Mouse (Mus musculus): Measurements from ENCODE around the gene Plxna4. TPM values are rescaled to one million over a fixed set of nuclear protein-coding genes. Genes with fewer than 3 reads are reported as not detected.

The Plxna4 gene
- polyA plus RNA-seq, 1 experiment from 2014 or later = 1.8 TPM

- H3K4me2 ChIP-seq = no peak overlapping the region
- no peak overlapping the region for H3K27ac ChIP-seq (ENCODE audit: low read depth, low read length)
- H3K27me3 ChIP-seq (replicated peaks; ENCODE audit: control insufficient read depth, insufficient read depth, low read length) = no peaks in the 10 kb centered on the region
- no peaks in the 10 kb centered on the region for H3K9me3 ChIP-seq (ENCODE audit: control insufficient read depth, low read length)
- WGBS = 66% methylated on average over 5 of the region's 5 CpGs
- H3K9ac ChIP-seq (ENCODE audit: low read depth, low read length) = no peak overlapping the region
- DNase-seq (ENCODE audit: low spot score) = no peak
- no peak for ATAC-seq (replicated peaks; ENCODE audit: low FRiP score)
- H3K4me1 ChIP-seq (replicated peaks; ENCODE audit: control insufficient read depth, insufficient read depth, low read length) = no peaks in the 10 kb centered on the region
- H3K4me3 ChIP-seq (ENCODE audit: low read depth, low read length) = no peak overlapping the region
- no peaks in the 10 kb centered on the region for H3K36me3 ChIP-seq (ENCODE audit: control insufficient read depth, insufficient read depth, low read length)
Measured at GRCm38 (mm10) chr6:32357497-32357896, 230.5 kb downstream of the Plxna4 start.

- H3K4me1 ChIP-seq (replicated peaks; ENCODE audit: control insufficient read depth, insufficient read depth, low read length) = no peaks in the 10 kb centered on the region
- ATAC-seq (replicated peaks; ENCODE audit: low FRiP score) = no peak
- no peaks in the 10 kb centered on the region for H3K9me3 ChIP-seq (ENCODE audit: control insufficient read depth, low read length)
- no peak overlapping the region for H3K4me3 ChIP-seq (ENCODE audit: low read depth, low read length)
- no peak overlapping the region for H3K27ac ChIP-seq (ENCODE audit: low read depth, low read length)
- H3K9ac ChIP-seq (ENCODE audit: low read depth, low read length) = no peak overlapping the region
- H3K4me2 ChIP-seq = no peak overlapping the region
- H3K27me3 ChIP-seq (replicated peaks; ENCODE audit: control insufficient read depth, insufficient read depth, low read length) = no peaks in the 10 kb centered on the region
- no peak for DNase-seq (ENCODE audit: low spot score)
- 78% methylated on average over 4 of the region's 4 CpGs for WGBS
- H3K36me3 ChIP-seq (ENCODE audit: control insufficient read depth, insufficient read depth, low read length) = no peaks in the 10 kb centered on the region
Measured at GRCm38 (mm10) chr6:32355559-32355958, 232.4 kb downstream of the Plxna4 start.

- no peak for ATAC-seq (replicated peaks; ENCODE audit: low FRiP score)
- Histone ChIP-seq H3K27me3 (replicated peaks; ENCODE audit: control insufficient read depth, insufficient read depth, low read length) (no peaks in the 10 kb centered on the region), H3K9ac (ENCODE audit: low read depth, low read length) (no peak overlapping the region), H3K9me3 (ENCODE audit: control insufficient read depth, low read length) (no peaks in the 10 kb centered on the region), H3K4me3 (ENCODE audit: low read depth, low read length) (no peak overlapping the region), H3K4me1 (replicated peaks; ENCODE audit: control insufficient read depth, insufficient read depth, low read length) (no peaks in the 10 kb centered on the region), H3K36me3 (ENCODE audit: control insufficient read depth, insufficient read depth, low read length) (no peaks in the 10 kb centered on the region), H3K27ac (ENCODE audit: low read depth, low read length) (no peak overlapping the region), H3K4me2 (no peak overlapping the region)
- WGBS = 69% methylated on average over 2 of the region's 2 CpGs
- DNase-seq (ENCODE audit: low spot score) = no peak
Measured at GRCm38 (mm10) chr6:32348996-32349395, 239.0 kb downstream of the Plxna4 start.

GRCm38 (mm10) chr6:32348126-32348525 is 239.9 kb downstream of the Plxna4 start:
- Histone ChIP-seq H3K27ac (ENCODE audit: low read depth, low read length) (no peak overlapping the region), H3K9ac (ENCODE audit: low read depth, low read length) (no peak overlapping the region), H3K27me3 (replicated peaks; ENCODE audit: control insufficient read depth, insufficient read depth, low read length) (no peaks in the 10 kb centered on the region), H3K36me3 (ENCODE audit: control insufficient read depth, insufficient read depth, low read length) (no peaks in the 10 kb centered on the region), H3K9me3 (ENCODE audit: control insufficient read depth, low read length) (no peaks in the 10 kb centered on the region), H3K4me1 (replicated peaks; ENCODE audit: control insufficient read depth, insufficient read depth, low read length) (no peaks in the 10 kb centered on the region), H3K4me2 (no peak overlapping the region), H3K4me3 (ENCODE audit: low read depth, low read length) (no peak overlapping the region)
- ATAC-seq (replicated peaks; ENCODE audit: low FRiP score) (no peak), DNase-seq (ENCODE audit: low spot score) (no peak)
- WGBS = 75% methylated on average over 6 of the region's 6 CpGs

- ATAC-seq (replicated peaks; ENCODE audit: low FRiP score) = no peak
- no peak overlapping the region for H3K27ac ChIP-seq (ENCODE audit: low read depth, low read length)
- no peaks in the 10 kb centered on the region for H3K36me3 ChIP-seq (ENCODE audit: control insufficient read depth, insufficient read depth, low read length)
- no peak overlapping the region for H3K9ac ChIP-seq (ENCODE audit: low read depth, low read length)
- H3K9me3 ChIP-seq (ENCODE audit: control insufficient read depth, low read length) = no peaks in the 10 kb centered on the region
- WGBS = 94% methylated on average over 2 of the region's 2 CpGs
- H3K4me1 ChIP-seq (replicated peaks; ENCODE audit: control insufficient read depth, insufficient read depth, low read length) = no peaks in the 10 kb centered on the region
- no peak for DNase-seq (ENCODE audit: low spot score)
- H3K4me2 ChIP-seq = no peak overlapping the region
- no peaks in the 10 kb centered on the region for H3K27me3 ChIP-seq (replicated peaks; ENCODE audit: control insufficient read depth, insufficient read depth, low read length)
- H3K4me3 ChIP-seq (ENCODE audit: low read depth, low read length) = no peak overlapping the region
Measured at GRCm38 (mm10) chr6:32346015-32346414, 242.0 kb downstream of the Plxna4 start.

GRCm38 (mm10) chr6:32342727-32343126 is 245.3 kb downstream of the Plxna4 start:
- DNase-seq (ENCODE audit: low spot score) (no peak), ATAC-seq (replicated peaks; ENCODE audit: low FRiP score) (no peak)
- WGBS = 79% methylated on average over 8 of the region's 8 CpGs
- H3K4me1 ChIP-seq (replicated peaks; ENCODE audit: control insufficient read depth, insufficient read depth, low read length) = no peaks in the 10 kb centered on the region
- no peaks in the 10 kb centered on the region for H3K36me3 ChIP-seq (ENCODE audit: control insufficient read depth, insufficient read depth, low read length)
- H3K9me3 ChIP-seq (ENCODE audit: control insufficient read depth, low read length) = no peaks in the 10 kb centered on the region
- no peak overlapping the region for H3K27ac ChIP-seq (ENCODE audit: low read depth, low read length)
- no peak overlapping the region for H3K9ac ChIP-seq (ENCODE audit: low read depth, low read length)
- H3K4me3 ChIP-seq (ENCODE audit: low read depth, low read length) = no peak overlapping the region
- H3K4me2 ChIP-seq = no peak overlapping the region
- no peaks in the 10 kb centered on the region for H3K27me3 ChIP-seq (replicated peaks; ENCODE audit: control insufficient read depth, insufficient read depth, low read length)

GRCm38 (mm10) chr6:32342272-32342671 is 245.7 kb downstream of the Plxna4 start:
- H3K27ac ChIP-seq (ENCODE audit: low read depth, low read length) = no peak overlapping the region
- no peak overlapping the region for H3K9ac ChIP-seq (ENCODE audit: low read depth, low read length)
- H3K36me3 ChIP-seq (ENCODE audit: control insufficient read depth, insufficient read depth, low read length) = no peaks in the 10 kb centered on the region
- DNase-seq (ENCODE audit: low spot score) = no peak
- H3K9me3 ChIP-seq (ENCODE audit: control insufficient read depth, low read length) = no peaks in the 10 kb centered on the region
- H3K4me1 ChIP-seq (replicated peaks; ENCODE audit: control insufficient read depth, insufficient read depth, low read length) = no peaks in the 10 kb centered on the region
- H3K4me3 ChIP-seq (ENCODE audit: low read depth, low read length) = no peak overlapping the region
- H3K4me2 ChIP-seq = no peak overlapping the region
- H3K27me3 ChIP-seq (replicated peaks; ENCODE audit: control insufficient read depth, insufficient read depth, low read length) = no peaks in the 10 kb centered on the region
- ATAC-seq (replicated peaks; ENCODE audit: low FRiP score) = no peak
- WGBS = 65% methylated on average over 6 of the region's 6 CpGs

- H3K9ac ChIP-seq (ENCODE audit: low read depth, low read length) = no peak overlapping the region
- H3K36me3 ChIP-seq (ENCODE audit: control insufficient read depth, insufficient read depth, low read length) = no peaks in the 10 kb centered on the region
- H3K27ac ChIP-seq (ENCODE audit: low read depth, low read length) = no peak overlapping the region
- DNase-seq (ENCODE audit: low spot score) (no peak), ATAC-seq (replicated peaks; ENCODE audit: low FRiP score) (no peak)
- H3K27me3 ChIP-seq (replicated peaks; ENCODE audit: control insufficient read depth, insufficient read depth, low read length) = no peaks in the 10 kb centered on the region
- H3K4me2 ChIP-seq = no peak overlapping the region
- WGBS = 36% methylated on average over 8 of the region's 8 CpGs
- H3K4me3 ChIP-seq (ENCODE audit: low read depth, low read length) = no peak overlapping the region
- no peaks in the 10 kb centered on the region for H3K4me1 ChIP-seq (replicated peaks; ENCODE audit: control insufficient read depth, insufficient read depth, low read length)
- H3K9me3 ChIP-seq (ENCODE audit: control insufficient read depth, low read length) = no peaks in the 10 kb centered on the region
Measured at GRCm38 (mm10) chr6:32338416-32338943, 249.5 kb downstream of the Plxna4 start.

- H3K4me3 ChIP-seq (ENCODE audit: low read depth, low read length) = no peak overlapping the region
- no peak overlapping the region for H3K4me2 ChIP-seq
- ATAC-seq (replicated peaks; ENCODE audit: low FRiP score) (no peak), DNase-seq (ENCODE audit: low spot score) (no peak)
- no peak overlapping the region for H3K27ac ChIP-seq (ENCODE audit: low read depth, low read length)
- H3K9me3 ChIP-seq (ENCODE audit: control insufficient read depth, low read length) = no peaks in the 10 kb centered on the region
- H3K36me3 ChIP-seq (ENCODE audit: control insufficient read depth, insufficient read depth, low read length) = no peaks in the 10 kb centered on the region
- H3K9ac ChIP-seq (ENCODE audit: low read depth, low read length) = no peak overlapping the region
- no peaks in the 10 kb centered on the region for H3K27me3 ChIP-seq (replicated peaks; ENCODE audit: control insufficient read depth, insufficient read depth, low read length)
- no peaks in the 10 kb centered on the region for H3K4me1 ChIP-seq (replicated peaks; ENCODE audit: control insufficient read depth, insufficient read depth, low read length)
Measured at GRCm38 (mm10) chr6:32331281-32331680, 256.7 kb downstream of the Plxna4 start.
